Comparison of ENCODE assay signal across 9 mouse cellular contexts in genomic region chr1:88275698-88276523, GRCm38 (mm10). TPM values are rescaled to one million over a fixed set of nuclear protein-coding genes. Genes with fewer than 3 reads are reported as not detected.
DNase-seq lines count a peak whose midpoint lies in the region; ATAC-seq and TF ChIP-seq lines count a peak whose summit lies in the region.
"Had no signal": no experiment of that assay in that cellular context is flagged by ENCODE, and none has a peak within 500 bp of the region (broad histone marks: within the 10 kb centered on the region; RNA-seq: fewer than 3 reads in every experiment).

No protein-coding gene starts in this region.

- H3K36me3 ChIP-seq in ES-E14 (ENCODE audit: control insufficient read depth, insufficient read depth, low read length, poor library complexity, severe bottlenecking), result peaks cover 45% of the 10 kb centered on the region
- H3K36me3 ChIP-seq in embryonic facial prominence, embryonic 14.5 days (ENCODE audit: control insufficient read depth, insufficient read depth, low read length), result peaks cover 46% of the 10 kb centered on the region
- peaks cover 17% of the 10 kb centered on the region for H3K36me3 ChIP-seq in hindbrain, embryonic 16.5 days (ENCODE audit: control insufficient read depth, insufficient read depth, low read length)
- peaks cover 37% of the 10 kb centered on the region for H3K36me3 ChIP-seq in midbrain, embryonic 11.5 days (ENCODE audit: control insufficient read depth, insufficient read depth, low read length)

- peak overlapping the region; percentile 58 for H3K4me2 ChIP-seq in embryonic facial prominence, embryonic 14.5 days (ENCODE audit: low read depth, low read length)
- H3K4me2 ChIP-seq in hindbrain, embryonic 16.5 days (ENCODE audit: low read length), result peak overlapping the region; percentile 68
- peak overlapping the region; percentile 53 for H3K4me2 ChIP-seq in midbrain, embryonic 11.5 days

- H3K9me3 ChIP-seq in ES-E14 (ENCODE audit: control insufficient read depth, insufficient read depth, low read depth, low read length), result 0 out of 2 replicates have a peak, but pooled peaks cover 2% of the 10 kb centered on the region
- H3K9me3 ChIP-seq in embryonic facial prominence, embryonic 14.5 days (ENCODE audit: control insufficient read depth, low read length), result no peaks in the 10 kb centered on the region
- 0 out of 2 replicates have a peak, but pooled peaks cover 2% of the 10 kb centered on the region for H3K9me3 ChIP-seq in hindbrain, embryonic 16.5 days (ENCODE audit: control insufficient read depth, low read length)
- no peaks in the 10 kb centered on the region; the same call in 1 of the 2 replicates for H3K9me3 ChIP-seq in midbrain, embryonic 11.5 days (ENCODE audit: control insufficient read depth, low read length)

- in situ Hi-C loops in ES-E14 (cut with MboI; ENCODE audit: low sequenced_read_pairs in 2 of 2, unreplicated experiment in 2 of 2), result no loop called here

- peak overlapping the region; percentile 87 to 89 for H3K4me3 ChIP-seq in ES-E14 (ENCODE audit: insufficient read depth in 1 of 2, low read depth in 1 of 2, low read length in 2 of 2, poor library complexity in 1 of 2, severe bottlenecking in 1 of 2)
- H3K4me3 ChIP-seq in embryonic facial prominence, embryonic 14.5 days (ENCODE audit: low read depth, low read length), result peak overlapping the region; percentile 47
- H3K4me3 ChIP-seq in hindbrain, embryonic 16.5 days (ENCODE audit: low read length), result peak overlapping the region; percentile 51
- H3K4me3 ChIP-seq in midbrain, embryonic 11.5 days (ENCODE audit: low read depth, low read length), result peak overlapping the region; percentile 55

- WGBS in embryonic facial prominence, embryonic 14.5 days, result 65% methylated on average over 13 of the region's 13 CpGs
- 67% methylated on average over 13 of the region's 13 CpGs for WGBS in hindbrain, embryonic 16.5 days
- WGBS in midbrain, embryonic 11.5 days, result 72% methylated on average over 13 of the region's 13 CpGs

- no peak overlapping the region for H3K27ac ChIP-seq in ES-E14 (ENCODE audit: insufficient read depth, low read depth, low read length, poor library complexity, severe bottlenecking)
- 0 out of 2 replicates have a peak overlapping the region, but pooled peaks have one; percentile 77 for H3K27ac ChIP-seq in embryonic facial prominence, embryonic 14.5 days (replicated peaks; ENCODE audit: low read depth, low read length)
- H3K27ac ChIP-seq in hindbrain, embryonic 16.5 days (ENCODE audit: low read depth, low read length), result no peak overlapping the region
- no peak overlapping the region for H3K27ac ChIP-seq in midbrain, embryonic 11.5 days (ENCODE audit: low read depth, low read length)

- peak; percentile 19 for DNase-seq in kidney, adult 18-20 months
- DNase-seq in kidney, adult 11 months, result no peak
- DNase-seq in ES-E14 (ENCODE audit: low read depth, low spot score), result no peak
- DNase-seq in embryonic facial prominence, embryonic 14.5 days (ENCODE audit: low spot score), result no peak
- no peak for DNase-seq in midbrain, embryonic 11.5 days (ENCODE audit: low spot score, missing footprints)
- DNase-seq in embryo, embryonic 10.5 days (ENCODE audit: low spot score), result no peak
- DNase-seq in frontal cortex, postnatal 14 days (ENCODE audit: low spot score in 2 of 2), result no peak

- peak overlapping the region; percentile 93; the same call in 1 of the 2 replicates for H3K9ac ChIP-seq in ES-E14 (ENCODE audit: insufficient read depth, low read depth, low read length, poor library complexity, severe bottlenecking)
- peak overlapping the region; percentile 75 for H3K9ac ChIP-seq in embryonic facial prominence, embryonic 14.5 days (ENCODE audit: low read depth, low read length)
- peak overlapping the region; percentile 78 for H3K9ac ChIP-seq in hindbrain, embryonic 16.5 days (ENCODE audit: low read depth, low read length)
- H3K9ac ChIP-seq in midbrain, embryonic 11.5 days (ENCODE audit: low read length), result peak overlapping the region; percentile 77

- H3K27me3 ChIP-seq in embryonic facial prominence, embryonic 14.5 days (replicated peaks; ENCODE audit: control insufficient read depth, insufficient read depth, low read length), result no peaks in the 10 kb centered on the region
- H3K27me3 ChIP-seq in hindbrain, embryonic 16.5 days (replicated peaks; ENCODE audit: control insufficient read depth, insufficient read depth, low read length), result no peaks in the 10 kb centered on the region
- no peaks in the 10 kb centered on the region for H3K27me3 ChIP-seq in midbrain, embryonic 11.5 days (ENCODE audit: control insufficient read depth, insufficient read depth, low read length)

- H3K4me1 ChIP-seq in ES-E14 (ENCODE audit: control insufficient read depth in 2 of 2, insufficient read depth in 2 of 2, low read length in 2 of 2, poor library complexity in 1 of 2), result peaks cover 4 to 6% of the 10 kb centered on the region in 2 experiments; a peak in 2 of 4 replicates
- H3K4me1 ChIP-seq in embryonic facial prominence, embryonic 14.5 days (ENCODE audit: control insufficient read depth, insufficient read depth, low read length), result peaks cover 15% of the 10 kb centered on the region
- peaks cover 19% of the 10 kb centered on the region for H3K4me1 ChIP-seq in hindbrain, embryonic 16.5 days (ENCODE audit: control insufficient read depth, insufficient read depth, low read depth, low read length)
- peaks cover 14% of the 10 kb centered on the region for H3K4me1 ChIP-seq in midbrain, embryonic 11.5 days (ENCODE audit: control insufficient read depth, insufficient read depth, low read length)

- ATAC-seq in embryonic facial prominence, embryonic 14.5 days (ENCODE audit: low read depth), result no peak
- ATAC-seq in hindbrain, embryonic 16.5 days, result no peak
- ATAC-seq in midbrain, embryonic 11.5 days (ENCODE audit: low FRiP score), result no peak

TF ChIP-seq in ES-E14, 5 proteins besides CTCF, POLR2A, EP300 and RAD21:
- TF ChIP-seq MAFK (IDR thresholded peaks at IDR 0.05; ENCODE audit: insufficient read depth, low read depth, low read length), result no peak
- TF ChIP-seq HCFC1 (IDR thresholded peaks at IDR 0.05; ENCODE audit: borderline replicate concordance, insufficient read depth, low read length), result no peak
- TF ChIP-seq ZC3H11A (IDR thresholded peaks at IDR 0.05; ENCODE audit: borderline replicate concordance, low read depth, low read length), result no peak
- no peak for TF ChIP-seq ZNF384 (IDR thresholded peaks at IDR 0.05; ENCODE audit: low read depth, low read length)
- TF ChIP-seq CHD2 (IDR thresholded peaks at IDR 0.05; ENCODE audit: low read depth, low read length), result no peak

RNA-seq across cellular contexts. Expression of gene Hjurp, which starts 1.5 kb away (rescaled TPM):
- 168 and 205 TPM in 2 replicates for total RNA-seq in ES-E14 (2012; rRNA removed)
- polyA plus RNA-seq in embryonic facial prominence, embryonic 14.5 days (2014; fragmentation: Nextera tagmentation; extraction: Ambion mirVana), result 110 and 137 TPM in 2 replicates
- polyA plus RNA-seq in hindbrain, embryonic 16.5 days (2015; fragmentation: Nextera tagmentation; extraction: Ambion mirVana), result 66.4 and 80.3 TPM in 2 replicates
- polyA plus RNA-seq in midbrain, embryonic 11.5 days (2014; fragmentation: Nextera tagmentation; extraction: Ambion mirVana), result 135 TPM in 2 replicates

RNA-seq across cellular contexts. Expression of gene Trpm8, which starts 1.6 kb away (rescaled TPM):
- 0.04 TPM in 1 of 2 replicates, not detected in the other for total RNA-seq in ES-E14 (2012; rRNA removed)
- 0.07 TPM in 1 of 2 replicates, not detected in the other for polyA plus RNA-seq in embryonic facial prominence, embryonic 14.5 days (2014; fragmentation: Nextera tagmentation; extraction: Ambion mirVana)
- 0.10 and 0.14 TPM in 2 replicates for polyA plus RNA-seq in hindbrain, embryonic 16.5 days (2015; fragmentation: Nextera tagmentation; extraction: Ambion mirVana)
- polyA plus RNA-seq in midbrain, embryonic 11.5 days (2014; fragmentation: Nextera tagmentation; extraction: Ambion mirVana), result not detected in 2 replicates
- polyA plus RNA-seq: gonadal fat pad, adult 2 months had no signal

RNA-seq across cellular contexts. Expression of gene Mroh2a, which starts 49.1 kb away (rescaled TPM):
- total RNA-seq in ES-E14 (2012; rRNA removed), result 0.42 and 0.76 TPM in 2 replicates
- polyA plus RNA-seq in embryonic facial prominence, embryonic 14.5 days (2014; fragmentation: Nextera tagmentation; extraction: Ambion mirVana), result 1.7 and 2.2 TPM in 2 replicates
- 0.45 and 0.54 TPM in 2 replicates for polyA plus RNA-seq in hindbrain, embryonic 16.5 days (2015; fragmentation: Nextera tagmentation; extraction: Ambion mirVana)
- 1.6 and 1.7 TPM in 2 replicates for polyA plus RNA-seq in midbrain, embryonic 11.5 days (2014; fragmentation: Nextera tagmentation; extraction: Ambion mirVana)
